8 mouse cellular contexts compared by ENCODE assay signal in the genomic region with DNA sequence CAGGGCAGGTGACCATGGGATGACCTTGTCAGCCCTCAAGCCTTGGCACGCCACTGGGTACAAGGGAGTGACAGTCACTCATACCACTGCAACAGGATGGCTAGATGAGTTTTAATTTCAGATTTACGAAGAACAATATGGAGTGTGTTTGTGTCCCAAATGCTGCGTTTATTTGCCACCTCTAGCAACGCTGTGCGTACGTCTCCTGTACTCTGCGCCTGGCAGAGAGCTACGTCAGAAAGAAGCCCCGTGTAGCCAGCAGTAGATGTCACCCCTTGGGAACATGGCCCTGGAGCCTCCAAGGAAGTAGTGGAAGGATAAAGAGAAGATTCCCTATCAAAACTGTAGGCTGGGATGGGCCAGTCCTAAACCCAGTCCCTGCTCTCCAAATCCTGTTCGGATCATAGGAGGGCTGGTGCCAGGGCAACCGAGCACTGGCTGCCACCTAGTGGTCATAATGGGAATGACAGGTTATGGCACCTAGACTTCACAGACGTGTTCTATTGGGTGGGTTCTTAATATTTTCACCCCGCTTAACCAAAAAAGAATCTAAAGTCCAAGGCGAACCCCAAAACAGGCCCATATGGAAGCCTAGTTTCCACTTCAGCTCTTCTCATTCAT. TPM values are rescaled to one million over a fixed set of nuclear protein-coding genes. Genes with fewer than 3 reads are reported as not detected.
A peak's percentile ranks its signal among the peaks of the same experiment; 100 is the strongest.
DNase-seq lines count a peak whose midpoint lies in the region; ATAC-seq and TF ChIP-seq lines count a peak whose summit lies in the region.

No protein-coding gene starts in this region.

- no peak for TF ChIP-seq POLR2A in brain, embryonic 14.5 days (IDR thresholded peaks at IDR 0.05; ENCODE audit: borderline replicate concordance, extremely low read depth, insufficient read depth, insufficient read length, poor library complexity, severe bottlenecking)

- TF ChIP-seq CTCF in brain, embryonic 14.5 days (IDR thresholded peaks at IDR 0.05; ENCODE audit: borderline replicate concordance, extremely low read depth, insufficient read depth, insufficient read length): peak; percentile 94

- peak; percentile 72 for DNase-seq in CD4-positive, CD25-positive, alpha-beta regulatory T cell, adult 2 months (ENCODE audit: low read depth, low spot score)
- peak; percentile 78 for DNase-seq in brain, embryonic 14.5 days (ENCODE audit: low read depth)
- peak; percentile 70 to 77 for DNase-seq in layer of hippocampus, postnatal 14 days (ENCODE audit: low spot score in 2 of 2)
- DNase-seq in right cerebral cortex, postnatal 10 days (ENCODE audit: low spot score in 2 of 2): peak; percentile 67 to 81

- ATAC-seq in CD4-positive, CD25-positive, alpha-beta regulatory T cell, adult 4 months: no peak
- peak; percentile 83 for ATAC-seq in erythroblast, adult 5-6 weeks (replicated peaks; ENCODE audit: low FRiP score, poor library complexity, severe bottlenecking)
- peak; percentile 27 to 87; a peak in 3 of 4 replicates for ATAC-seq in hematopoietic stem cell, adult 5-6 weeks (replicated peaks in 1 of 2; ENCODE audit: insufficient read depth in 1 of 2, low FRiP score in 2 of 2, low TSS enrichment in 1 of 2, low read depth in 1 of 2, poor library complexity in 2 of 2, severe bottlenecking in 2 of 2)
- peak; percentile 80 for ATAC-seq in megakaryocyte, adult 5-6 weeks (ENCODE audit: poor library complexity, severe bottlenecking)

RNA-seq across cellular contexts. Expression of gene Pcbd1, which starts 37.0 kb away (rescaled TPM):
- polyA plus RNA-seq in CD4-positive, CD25-positive, alpha-beta regulatory T cell, adult 4 months (2017; shearing (Covaris generic)): under 1 TPM in 1 of 2 experiments, not detected in 1; 0.90 TPM
- 16.6 and 19.5 TPM in 2 replicates for polyA plus RNA-seq in brain, embryonic 14.5 days (2012; rRNA removed)
- total RNA-seq in erythroblast, adult 5-6 weeks (2015; ENCODE audit: low replicate concordance): 1.7 TPM in 1 of 2 replicates, not detected in the other
- total RNA-seq in erythroblast, adult 5-6 weeks (2017; ENCODE audit: low replicate concordance): not detected in 2 replicates
- 8.8 and 14.5 TPM in 2 replicates for total RNA-seq in hematopoietic stem cell, adult 5-6 weeks (2017)
- 10 to 100 TPM; 13.7 to 15.9 TPM for total RNA-seq in layer of hippocampus, postnatal 14 days (2021)
- not detected in 2 replicates for total RNA-seq in megakaryocyte, adult 5-6 weeks (2015)
- total RNA-seq in megakaryocyte, adult 5-6 weeks (2017): not detected in 2 replicates
